Mouse (Mus musculus): ENCODE measurements around the gene Cldn8.

GRCm38 (mm10) chr16:88563045-88563913, at the start of gene Cldn8:
- TF ChIP-seq CTCF (IDR thresholded peaks at IDR 0.05; ENCODE audit: borderline replicate concordance, insufficient read depth, low read depth, low read length) (no peak), POLR2A (IDR thresholded peaks at IDR 0.05; ENCODE audit: borderline replicate concordance, insufficient read depth, low read length) (no peak)

Measured in cerebellum, adult 2 months (tissue).